Mouse (Mus musculus) E14TG2a.4 (cell line): ENCODE data around the gene Lsm6.
A peak's percentile ranks its signal among the peaks of the same experiment; 100 is the strongest.

Experiments
- H3K27me3 ChIP-seq: 2 replicates; pipeline ENCODE4 v1.6.1; 2014; ENCODE audit warnings: low read length, control low read depth; ENCODE audit not compliant: insufficient read depth
- H3K36me3 ChIP-seq: 2 replicates; pipeline ENCODE4 v1.6.1; 2014; ENCODE audit warnings: low read length, control low read depth; ENCODE audit not compliant: insufficient read depth
- H3K4me1 ChIP-seq: replicated peaks from 2 replicates; pipeline ENCODE4 v1.6.1; 2014; ENCODE audit warnings: low read depth, low read length, control low read depth
- H3K4me3 ChIP-seq: replicated peaks from 2 replicates; pipeline ENCODE4 v1.5.1; 2014; ENCODE audit warnings: mild to moderate bottlenecking, low read length
- H3K9me3 ChIP-seq: 2 replicates; pipeline ENCODE4 v1.6.1; 2014; ENCODE audit warnings: low read length, control low read depth
- CTCF ChIP-seq: conservative IDR thresholded peaks from 2 replicates; pipeline ENCODE4 v1.5.1; 2014; ENCODE audit warnings: low read length
- NANOG ChIP-seq: IDR thresholded peaks from 2 replicates; pipeline ENCODE4 v1.6.1; 2014; ENCODE audit warnings: borderline replicate concordance, low read length, mixed read lengths
- POU5F1 ChIP-seq: IDR thresholded peaks from 2 replicates; pipeline ENCODE4 v1.6.1; 2014; ENCODE audit warnings: low read length, borderline replicate concordance

Gene Lsm6

DNA sequence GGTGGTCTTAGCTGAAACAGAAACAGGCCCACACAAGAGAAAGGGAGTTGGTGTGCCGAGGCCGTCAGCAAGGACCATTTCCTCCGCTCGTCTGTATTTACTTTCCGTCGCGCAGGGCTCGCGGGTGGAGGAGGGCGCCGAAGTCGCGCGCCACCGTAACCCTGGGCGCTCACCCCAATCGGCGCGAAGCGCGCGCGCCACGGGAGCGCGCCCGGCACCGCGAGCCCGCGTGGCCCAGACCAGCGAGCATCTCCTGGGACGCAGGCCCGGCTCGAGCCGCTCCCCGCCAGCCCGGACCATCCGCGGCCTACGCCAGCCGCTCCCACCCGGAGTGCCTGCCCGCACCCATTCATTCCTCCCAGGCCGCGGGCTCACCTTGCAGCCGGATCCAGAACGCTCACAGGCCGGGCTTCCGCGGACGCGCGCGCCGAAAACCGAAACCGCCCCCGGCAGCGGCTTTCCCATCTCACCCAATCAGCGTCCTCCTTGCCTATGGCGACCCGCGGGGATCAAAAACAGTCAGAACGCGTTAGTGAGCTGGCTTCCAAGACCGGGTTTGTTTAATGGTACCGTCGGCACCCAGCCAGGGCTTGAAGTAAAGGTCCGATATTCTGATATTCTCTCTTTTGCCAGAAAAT lies at the start of gene Lsm6:
TSS of gene Lsm6 (minus strand) at position 468 of the 638 bp plus-strand sequence.
- Histone ChIP-seq H3K4me1 (peaks cover 35% of the 10 kb centered on the region), H3K27me3 (no peaks in the 10 kb centered on the region), H3K36me3 (peaks cover 37% of the 10 kb centered on the region), H3K9me3 (no peaks in the 10 kb centered on the region), H3K4me3 (peak within 1 kb of the TSS; percentile 86)
- no peak for TF ChIP-seq CTCF
- no peak for TF ChIP-seq POU5F1
- TF ChIP-seq NANOG, result no peak

DNA sequence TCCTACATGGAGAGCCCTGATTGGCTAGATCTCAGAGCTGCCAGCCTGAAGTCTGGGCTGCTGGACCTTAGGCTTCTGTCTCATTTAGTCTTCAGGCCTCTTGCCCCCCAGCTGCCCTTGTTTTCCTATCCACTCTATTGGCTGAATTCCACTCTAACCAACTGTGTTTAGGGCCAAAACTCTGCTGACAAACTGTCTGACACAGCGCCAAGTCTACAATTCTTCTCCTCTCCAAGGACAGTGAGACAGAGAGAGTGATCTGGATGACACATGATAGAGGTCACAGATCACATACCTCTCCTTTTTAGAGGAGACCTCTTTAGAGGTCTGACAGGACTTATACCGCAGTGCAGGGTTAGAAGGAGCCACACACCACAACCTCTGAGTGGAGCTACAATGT lies 46.1 kb upstream of the Lsm6 start:
- no peak overlapping the region for H3K4me3 ChIP-seq
- H3K9me3 ChIP-seq, result 0 out of 2 replicates have a peak, but pooled peaks cover 6% of the 10 kb centered on the region
- no peaks in the 10 kb centered on the region; the same call in 1 of the 2 replicates for H3K4me1 ChIP-seq
- no peaks in the 10 kb centered on the region for H3K36me3 ChIP-seq
- no peak for TF ChIP-seq NANOG
- no peak for TF ChIP-seq POU5F1
- TF ChIP-seq CTCF, result no peak
- H3K27me3 ChIP-seq, result no peaks in the 10 kb centered on the region

DNA sequence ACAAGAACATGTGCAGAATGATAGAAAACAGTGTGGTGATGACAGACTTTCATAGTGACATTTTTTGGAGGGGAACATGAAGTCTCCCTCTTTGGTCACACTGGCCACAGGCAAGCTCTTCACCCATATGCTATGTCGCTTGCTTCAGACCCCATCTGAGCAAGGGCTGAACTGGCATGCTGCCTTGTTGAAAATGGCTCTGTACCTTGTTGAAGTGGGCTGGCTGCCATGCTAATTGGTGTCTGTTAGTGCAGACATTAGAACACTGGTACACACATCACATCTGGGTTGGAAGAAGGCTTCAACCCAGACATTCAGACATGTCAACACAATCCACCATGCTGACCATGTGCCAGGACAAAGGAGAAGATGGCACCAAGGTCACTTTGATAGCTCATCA lies 42.1 kb upstream of the Lsm6 start:
- H3K9me3 ChIP-seq, result peaks cover 6% of the 10 kb centered on the region; the same call in 1 of the 2 replicates
- TF ChIP-seq POU5F1 (no peak), NANOG (no peak), CTCF (no peak)

DNA sequence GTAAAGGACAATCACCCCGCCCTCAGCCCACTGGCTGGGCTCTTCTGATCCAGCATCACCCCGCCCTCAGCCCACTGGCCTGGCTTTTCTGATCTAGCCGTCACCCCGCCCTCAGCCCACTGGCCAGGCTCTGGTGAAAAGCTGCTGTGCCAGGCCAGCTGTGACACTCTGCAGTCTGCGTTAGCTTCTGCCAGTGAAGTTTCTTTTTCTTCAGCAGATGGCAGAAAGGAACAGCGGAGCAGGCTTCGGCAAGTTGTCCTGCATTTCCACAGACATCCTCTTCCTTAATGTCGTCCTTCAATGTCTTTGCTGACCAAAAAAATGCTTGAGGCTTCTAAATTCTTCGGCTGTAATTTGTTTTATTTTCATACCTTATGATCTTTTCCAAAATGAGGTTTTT lies 41.1 kb upstream of the Lsm6 start:
- TF ChIP-seq POU5F1 (no peak), NANOG (no peak), CTCF (no peak)
- Histone ChIP-seq H3K4me1 (peaks cover 5% of the 10 kb centered on the region), H3K36me3 (no peaks in the 10 kb centered on the region), H3K9me3 (peaks cover 6% of the 10 kb centered on the region; the same call in 1 of the 2 replicates), H3K4me3 (no peak overlapping the region), H3K27me3 (no peaks in the 10 kb centered on the region)

More for the DNA sequence above, 42.1 kb upstream of the Lsm6 start:
- no peaks in the 10 kb centered on the region for H3K27me3 ChIP-seq
- no peak overlapping the region for H3K4me3 ChIP-seq
- no peaks in the 10 kb centered on the region for H3K36me3 ChIP-seq
- H3K4me1 ChIP-seq, result peaks cover 5% of the 10 kb centered on the region

DNA sequence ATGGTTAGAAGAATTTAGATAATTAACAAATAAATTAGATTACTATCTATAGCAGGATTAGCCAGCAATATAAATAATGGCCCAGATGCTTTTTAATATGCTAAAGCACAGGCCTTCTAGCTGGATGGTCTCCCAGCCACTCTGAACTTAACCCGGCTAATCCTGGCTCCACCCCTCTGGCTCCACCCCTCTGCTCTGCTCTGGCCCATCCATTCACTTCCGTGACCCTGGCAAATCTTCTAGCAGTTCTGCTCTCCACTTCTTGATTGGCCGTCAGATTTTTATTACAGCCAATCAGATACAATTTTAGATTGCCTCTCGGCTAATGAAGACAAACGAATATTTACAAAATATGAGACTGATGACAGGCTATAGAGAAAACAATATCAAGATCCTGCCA lies 39.8 kb upstream of the Lsm6 start:
- Histone ChIP-seq H3K4me3 (no peak overlapping the region), H3K9me3 (peaks cover 6% of the 10 kb centered on the region; the same call in 1 of the 2 replicates), H3K4me1 (peaks cover 5% of the 10 kb centered on the region), H3K27me3 (peaks cover 2% of the 10 kb centered on the region; the same call in 1 of the 2 replicates), H3K36me3 (no peaks in the 10 kb centered on the region)
- TF ChIP-seq NANOG (no peak), CTCF (no peak), POU5F1 (no peak)

DNA sequence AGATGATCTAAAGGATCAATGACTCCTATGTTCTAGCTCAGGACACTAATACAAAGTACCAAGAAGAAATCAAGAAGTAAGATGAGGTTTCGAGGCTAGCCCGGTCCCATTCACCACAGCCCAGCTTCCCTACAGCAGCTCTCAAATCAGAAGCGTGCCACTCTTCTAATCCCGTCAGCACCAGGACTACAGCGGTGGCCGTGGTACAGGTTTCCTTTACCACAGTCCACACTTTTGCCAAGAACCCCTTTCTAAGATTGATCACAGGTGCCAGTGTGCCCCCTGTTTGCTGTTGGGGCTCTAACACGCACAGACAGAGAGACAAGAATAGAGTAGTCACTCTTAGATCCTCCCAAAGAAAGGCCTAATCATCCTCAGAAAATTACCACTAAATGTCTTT lies 36.5 kb upstream of the Lsm6 start:
- TF ChIP-seq POU5F1 (no peak), NANOG (no peak), CTCF (no peak)
- no peak overlapping the region for H3K4me3 ChIP-seq
- peaks cover 6% of the 10 kb centered on the region; the same call in 1 of the 2 replicates for H3K9me3 ChIP-seq
- H3K36me3 ChIP-seq, result no peaks in the 10 kb centered on the region
- peaks cover 5% of the 10 kb centered on the region for H3K4me1 ChIP-seq
- H3K27me3 ChIP-seq, result peaks cover 2% of the 10 kb centered on the region; the same call in 1 of the 2 replicates

DNA sequence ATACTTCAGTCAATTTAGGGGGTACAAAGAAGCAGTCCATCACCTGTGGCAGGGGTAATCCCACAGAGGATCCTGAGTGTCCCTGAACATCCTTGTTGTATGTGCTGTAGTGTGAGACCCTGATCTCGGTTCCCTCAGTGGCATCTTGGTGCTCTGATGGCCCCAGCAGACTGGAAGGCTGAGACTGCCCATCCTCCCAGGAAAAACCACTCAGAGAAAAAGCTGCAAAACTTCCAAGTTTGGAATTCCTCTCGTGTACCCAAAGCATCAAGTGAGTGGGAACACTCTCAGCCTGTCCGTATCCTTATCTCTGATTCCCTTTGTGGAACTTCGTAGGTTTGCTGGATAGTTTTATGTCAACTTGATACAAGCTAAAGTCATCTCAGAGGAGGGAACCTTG lies 31.3 kb upstream of the Lsm6 start:
- no peak for TF ChIP-seq NANOG
- no peak for TF ChIP-seq CTCF
- no peak for TF ChIP-seq POU5F1
- H3K4me3 ChIP-seq, result no peak overlapping the region

DNA sequence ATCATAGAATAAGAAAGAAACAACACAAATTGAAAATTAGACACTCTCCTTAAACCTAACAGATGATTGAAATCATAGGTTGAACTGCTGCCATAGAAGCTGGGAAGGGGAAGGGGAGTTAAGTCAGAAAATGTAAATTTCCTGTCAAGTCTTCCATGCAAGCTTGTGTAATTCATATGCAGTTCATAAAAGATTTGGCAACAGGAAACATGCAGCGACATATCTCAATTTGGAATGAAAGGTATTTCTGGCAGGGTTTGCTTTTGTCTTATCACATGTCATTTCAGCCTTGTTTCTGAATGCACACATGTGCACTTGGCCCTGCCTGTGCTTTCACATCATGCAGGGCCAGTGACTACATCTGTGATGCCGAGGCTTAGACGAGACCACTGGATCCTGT lies 26.3 kb upstream of the Lsm6 start:
- H3K27me3 ChIP-seq, result no peaks in the 10 kb centered on the region
- TF ChIP-seq NANOG (no peak), CTCF (no peak), POU5F1 (no peak)
- H3K36me3 ChIP-seq, result no peaks in the 10 kb centered on the region
- H3K4me1 ChIP-seq, result no peaks in the 10 kb centered on the region; the same call in none of the 2 replicates
- H3K9me3 ChIP-seq, result no peaks in the 10 kb centered on the region
- H3K4me3 ChIP-seq, result no peak overlapping the region

More for the DNA sequence above, 31.3 kb upstream of the Lsm6 start:
- H3K4me1 ChIP-seq, result no peaks in the 10 kb centered on the region; the same call in 1 of the 2 replicates
- peaks cover 2% of the 10 kb centered on the region; the same call in 1 of the 2 replicates for H3K27me3 ChIP-seq
- H3K36me3 ChIP-seq, result no peaks in the 10 kb centered on the region
- H3K9me3 ChIP-seq, result no peaks in the 10 kb centered on the region

DNA sequence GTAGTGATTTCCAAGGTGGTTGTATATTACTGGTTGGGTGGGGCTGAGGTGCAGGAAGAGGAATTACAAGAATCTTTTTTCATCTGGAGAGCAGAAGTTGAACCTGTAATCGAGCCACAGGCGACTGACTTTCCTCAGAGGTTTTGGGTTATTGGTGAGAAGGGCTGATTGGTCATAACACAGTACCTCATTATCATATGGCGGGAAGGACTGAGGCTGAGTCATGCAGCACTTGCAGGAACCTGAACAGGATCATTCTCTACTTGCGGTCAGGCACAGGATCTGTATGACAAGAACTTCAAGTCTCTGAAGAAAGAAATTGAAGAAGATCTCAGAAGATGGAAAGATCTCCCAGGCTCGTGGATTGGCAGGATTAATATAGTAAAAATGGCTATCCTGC lies 23.6 kb upstream of the Lsm6 start:
- H3K27me3 ChIP-seq, result peaks cover 3% of the 10 kb centered on the region; the same call in 1 of the 2 replicates
- TF ChIP-seq CTCF, result no peak
- no peak for TF ChIP-seq NANOG
- no peak for TF ChIP-seq POU5F1
- no peaks in the 10 kb centered on the region; the same call in 1 of the 2 replicates for H3K4me1 ChIP-seq
- no peak overlapping the region for H3K4me3 ChIP-seq
- H3K36me3 ChIP-seq, result no peaks in the 10 kb centered on the region
- no peaks in the 10 kb centered on the region for H3K9me3 ChIP-seq
